Mouse (Mus musculus): ENCODE data around the gene Dlgap1.
A peak's percentile ranks its signal among the peaks of the same experiment; 100 is the strongest.
"Not testable (repeated sequence)": the region's sequence is repeated elsewhere in the genome, so short reads cannot be mapped to it uniquely, and the experiment has no call there.

The Dlgap1 gene

GRCm38 (mm10) chr17:70827463-70828179 is 858.7 kb downstream of the Dlgap1 start:
- not testable (repeated sequence) for DNase-seq

GRCm38 (mm10) chr17:70828180-70828528 is 859.3 kb downstream of the Dlgap1 start:
- no peak for DNase-seq

DNA sequence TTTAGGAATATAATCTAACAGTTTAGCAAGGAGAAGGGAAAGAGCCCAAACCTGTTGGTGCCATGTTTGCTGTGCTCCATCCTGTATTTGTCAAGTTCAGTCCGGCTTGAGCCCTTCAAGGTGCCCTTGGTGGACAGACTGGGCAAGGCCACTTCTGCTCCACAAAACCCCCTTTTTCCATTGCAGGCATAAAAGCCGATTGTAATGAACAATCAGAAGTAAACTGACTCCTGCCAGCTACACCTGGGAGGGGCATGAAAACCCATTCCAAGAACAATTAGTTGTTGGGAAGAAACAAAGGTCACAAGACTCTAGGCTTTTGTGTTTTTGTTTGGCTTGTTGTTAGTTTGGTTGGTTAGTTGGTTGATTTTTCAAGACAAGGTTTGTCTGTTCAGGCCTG is 859.7 kb downstream of the Dlgap1 start:
- DNase-seq = no peak

GRCm38 (mm10) chr17:70829217-70829616 is 860.3 kb downstream of the Dlgap1 start:
- DNase-seq = no peak

DNA sequence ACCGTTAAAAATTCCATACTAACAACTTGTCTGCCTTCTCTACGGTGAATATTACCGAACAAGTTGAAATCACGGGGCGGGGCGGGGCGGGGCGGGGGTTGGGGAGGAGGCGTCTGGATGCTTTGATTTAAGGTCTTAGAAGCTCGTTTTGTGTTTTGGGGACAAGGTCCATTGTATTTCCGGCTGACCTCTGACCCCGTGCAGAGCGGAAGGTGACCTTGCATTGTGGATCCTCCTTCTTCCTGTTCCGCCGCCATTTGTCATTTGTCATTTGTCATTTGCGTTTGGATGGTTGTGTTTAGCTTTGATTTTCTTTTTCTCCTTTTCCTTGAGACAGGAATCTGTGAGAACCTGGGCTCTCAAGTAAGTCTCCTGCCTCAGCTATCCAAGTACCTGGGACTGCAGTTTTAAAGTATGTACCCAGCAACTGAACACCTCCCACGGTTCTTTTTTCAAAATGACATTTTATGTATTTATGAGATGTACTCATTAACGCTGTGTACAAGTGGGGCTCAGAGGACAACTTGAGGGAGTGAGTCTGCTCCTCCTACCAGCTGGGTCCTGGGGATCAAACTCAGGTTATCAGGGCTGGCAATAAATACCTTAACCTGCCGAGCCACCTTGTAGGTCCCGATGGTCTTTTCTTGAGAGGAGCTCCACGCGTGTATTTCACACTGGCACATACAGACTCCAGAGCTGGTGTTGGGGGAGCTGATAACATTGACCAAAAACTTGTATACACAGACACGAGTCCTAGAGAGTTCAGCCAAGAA is 861.3 kb downstream of the Dlgap1 start:
- no peak for DNase-seq

GRCm38 (mm10) chr17:70831591-70831990 is 862.7 kb downstream of the Dlgap1 start:
- DNase-seq = no peak

GRCm38 (mm10) chr17:70832544-70832943 is 863.7 kb downstream of the Dlgap1 start:
- peak; percentile 52 for DNase-seq

DNA sequence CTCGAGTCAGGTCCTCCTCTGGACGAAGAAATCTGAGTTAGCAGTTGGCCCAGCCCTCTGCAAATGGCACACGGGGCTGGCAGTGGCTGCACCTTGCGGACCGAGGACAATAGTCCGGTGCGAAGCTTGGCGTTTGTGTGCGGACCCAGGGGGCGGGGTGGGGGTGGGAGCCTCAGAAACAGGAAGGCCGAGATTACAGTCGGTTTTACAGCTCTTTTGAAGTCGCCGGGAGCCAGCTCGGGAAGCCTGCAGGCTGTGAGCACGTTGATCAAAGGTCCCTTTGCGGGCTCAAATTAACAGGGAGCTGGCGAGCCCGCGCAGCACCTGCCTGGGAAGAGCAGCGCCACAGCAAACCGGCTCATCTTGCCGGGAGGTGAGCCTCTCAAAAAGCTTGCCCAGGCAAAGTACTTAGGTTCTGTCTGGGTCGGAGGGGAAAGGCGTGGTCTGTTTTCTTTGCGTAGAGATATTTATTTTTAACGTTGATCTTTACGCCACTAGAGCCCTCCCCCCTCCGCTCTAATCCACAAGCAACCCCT is 865.6 kb downstream of the Dlgap1 start:
- DNase-seq = peak; percentile 21

DNA sequence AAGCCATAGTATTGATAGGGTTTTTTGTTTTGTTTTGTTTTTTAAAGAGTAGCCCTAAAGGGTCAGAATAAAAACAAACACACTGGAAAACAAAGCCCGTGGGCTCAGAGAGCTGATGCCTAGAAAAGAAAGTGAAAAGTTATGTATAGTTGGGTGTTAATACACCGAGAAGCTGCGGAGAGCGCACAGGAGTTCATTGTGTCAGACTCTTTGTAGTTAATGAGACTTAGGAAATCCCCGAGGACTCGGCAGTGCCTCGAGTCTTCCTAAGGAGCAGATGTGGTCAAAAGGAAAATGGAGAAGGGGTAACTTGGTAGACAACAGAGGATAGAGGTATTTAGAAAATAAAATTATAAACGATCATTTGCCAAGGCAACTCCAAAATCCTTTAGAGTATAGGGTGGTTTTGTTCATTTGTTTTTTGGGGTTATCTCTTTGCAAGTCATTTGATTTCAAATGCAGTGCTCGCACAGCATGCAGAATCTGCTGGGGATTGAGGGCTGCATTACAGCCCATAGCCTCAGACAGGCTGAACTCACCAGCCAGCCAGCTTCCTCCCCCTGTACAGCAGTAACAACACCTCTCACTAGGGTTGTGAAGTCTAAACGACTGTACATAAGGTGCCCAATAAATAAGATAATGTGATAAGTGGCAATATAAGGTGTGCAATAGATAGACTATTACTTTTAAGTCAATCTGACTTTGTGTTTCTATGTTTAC is 866.4 kb downstream of the Dlgap1 start:
- DNase-seq = no peak

- DNase-seq = no peak
Observed at GRCm38 (mm10) chr17:70836820-70837219, 867.9 kb downstream of the Dlgap1 start.

DNA sequence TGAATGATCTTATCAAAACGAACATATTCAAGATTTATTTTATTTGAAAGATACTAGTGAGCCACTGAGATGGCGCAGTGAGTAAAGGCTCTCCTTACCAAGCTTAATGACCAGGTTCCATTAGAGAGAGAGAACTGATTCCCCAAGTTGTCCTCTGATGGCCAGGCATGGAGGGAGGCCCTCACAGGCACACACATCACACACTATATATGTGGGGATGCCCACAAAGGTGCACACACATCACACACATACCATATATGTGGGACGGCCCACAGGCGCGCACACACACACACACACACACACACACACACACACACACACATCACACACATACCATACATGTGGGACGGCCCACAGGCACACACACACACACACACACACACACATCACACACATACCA is 868.6 kb downstream of the Dlgap1 start:
- not testable (repeated sequence) for DNase-seq

GRCm38 (mm10) chr17:70838031-70838430 is 869.2 kb downstream of the Dlgap1 start:
- DNase-seq = no peak

DNA sequence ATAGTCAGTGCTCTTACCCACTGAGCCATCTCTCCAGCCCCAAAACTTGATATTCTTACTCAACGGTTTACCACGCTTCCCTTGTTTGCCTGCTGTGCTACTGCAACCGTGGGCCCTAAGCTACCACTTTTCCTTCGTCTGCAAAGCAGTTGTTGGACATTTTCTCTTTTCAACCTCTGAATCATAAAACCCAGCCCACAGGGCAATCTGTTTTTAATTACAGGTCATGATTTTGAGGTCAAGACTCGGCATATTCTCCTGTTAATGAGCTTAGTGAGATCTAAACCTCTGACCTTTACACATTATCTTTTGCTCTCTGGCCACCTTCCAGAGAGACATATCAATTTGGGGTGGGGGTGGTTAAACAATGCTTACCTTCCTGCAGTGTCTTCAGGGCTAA is 869.7 kb downstream of the Dlgap1 start:
- no peak for DNase-seq

- DNase-seq = no peak
Observed at GRCm38 (mm10) chr17:70843252-70843651, 874.4 kb downstream of the Dlgap1 start.

DNA sequence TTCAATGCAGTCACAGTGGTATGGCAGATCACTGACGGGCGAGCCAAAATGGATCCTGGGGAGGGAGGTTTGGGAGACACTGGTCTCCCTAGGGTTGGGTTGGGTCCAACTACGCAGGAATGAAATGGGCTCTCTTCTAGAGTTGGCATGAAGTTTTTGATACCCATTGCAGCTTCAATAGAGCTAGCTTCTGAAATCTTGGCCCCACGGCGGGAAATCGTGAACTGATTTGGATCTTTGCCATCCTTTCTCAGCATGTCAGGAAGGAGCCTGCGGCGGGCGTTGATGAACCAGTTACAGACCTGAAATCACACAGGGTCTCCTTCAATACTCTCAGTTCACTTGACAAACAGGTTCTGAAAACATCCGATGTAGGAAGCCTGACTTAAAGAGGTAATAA is 876.1 kb downstream of the Dlgap1 start:
- peak; percentile 9 for DNase-seq

DNA sequence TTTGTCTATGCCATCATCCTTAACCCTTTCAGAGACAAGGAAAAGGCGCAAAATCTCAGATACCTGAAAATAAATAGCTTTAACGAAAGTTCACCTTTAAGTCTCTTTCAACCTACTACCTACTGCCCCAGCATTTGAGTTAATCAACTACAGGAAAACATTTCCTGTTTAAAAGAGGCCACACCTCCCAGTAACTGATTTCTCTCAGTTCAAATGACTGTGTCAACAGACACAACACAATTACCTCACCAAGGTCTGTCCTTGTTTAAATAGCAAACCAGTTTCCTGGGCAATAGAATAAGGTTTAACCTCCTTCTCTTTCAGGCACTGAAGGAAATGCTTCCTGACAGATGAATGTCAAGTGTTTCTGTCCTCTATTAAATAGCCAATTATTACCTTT is 876.7 kb downstream of the Dlgap1 start:
- no peak for DNase-seq

GRCm38 (mm10) chr17:70846111-70846644 is 877.3 kb downstream of the Dlgap1 start:
- DNase-seq = no peak

- peak; percentile 67 for DNase-seq
Observed at GRCm38 (mm10) chr17:70847086-70847485, 878.2 kb downstream of the Dlgap1 start.

GRCm38 (mm10) chr17:70847751-70848510 is 879.1 kb downstream of the Dlgap1 start:
- peak; percentile 20 for DNase-seq

DNA sequence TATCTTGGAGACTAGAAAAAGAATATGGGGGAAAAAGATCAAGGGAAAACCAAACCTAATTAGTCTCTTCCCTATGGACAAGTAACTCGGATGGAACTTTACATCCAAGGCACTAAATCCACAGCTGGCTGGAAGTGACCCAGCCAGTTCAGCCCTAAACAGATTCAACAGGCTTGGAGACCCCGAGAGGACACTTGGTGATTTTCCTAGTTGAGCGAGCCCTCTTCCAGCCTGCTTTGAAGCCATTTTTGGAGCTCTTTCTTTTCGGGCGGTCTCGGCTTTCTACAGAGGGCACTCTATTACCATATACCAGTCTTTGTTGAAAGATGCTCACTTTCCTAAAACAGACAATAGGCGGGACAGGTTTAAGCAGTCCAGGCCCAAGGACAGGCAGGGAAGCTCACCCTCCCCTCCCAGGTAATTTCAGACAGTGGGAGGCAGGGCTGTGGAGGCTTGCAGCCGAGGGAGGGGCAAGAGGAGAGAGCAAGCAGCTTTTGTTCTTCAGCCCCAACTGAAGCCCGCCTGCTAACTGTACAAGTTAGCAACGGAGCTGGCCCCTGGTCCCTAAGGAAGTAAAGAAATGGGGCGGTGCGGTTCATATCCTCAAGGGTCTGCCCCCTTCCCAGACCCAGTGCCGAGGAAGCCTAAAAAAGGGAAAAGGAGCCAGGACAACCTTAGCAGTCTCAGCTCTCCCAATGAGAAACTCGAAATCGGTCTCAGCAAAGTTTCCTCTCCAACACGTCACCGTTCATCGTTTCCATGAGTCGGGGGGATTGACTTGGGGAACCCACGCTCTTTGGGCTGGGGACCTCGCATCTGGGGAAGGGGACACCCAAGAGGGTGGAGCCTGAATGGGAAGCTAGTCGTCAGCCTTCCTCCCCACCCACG is 879.9 kb downstream of the Dlgap1 start:
- peak; percentile 59 for DNase-seq
